Mouse (Mus musculus): ENCODE data around the gene Epb41l1. TPM values are rescaled to one million over a fixed set of nuclear protein-coding genes. Genes with fewer than 3 reads are reported as not detected.

Epb41l1 gene
- polyA plus RNA-seq, 1 experiment from 2014 or later = 2.1 TPM

GRCm38 (mm10) chr2:156470938-156471337 lies 50.2 kb downstream of the Epb41l1 start:
- 84% methylated on average over 7 of the region's 7 CpGs for WGBS
- Histone ChIP-seq H3K27ac (ENCODE audit: low read depth) (no peak overlapping the region), H3K4me3 (ENCODE audit: low read depth, low read length) (no peak overlapping the region), H3K4me2 (no peak overlapping the region), H3K9me3 (ENCODE audit: low read depth, low read length) (no peaks in the 10 kb centered on the region), H3K4me1 (ENCODE audit: insufficient read depth) (peaks cover 12% of the 10 kb centered on the region; the same call in 1 of the 2 replicates), H3K36me3 (ENCODE audit: insufficient read depth) (no peaks in the 10 kb centered on the region), H3K27me3 (ENCODE audit: insufficient read depth, low read length) (no peaks in the 10 kb centered on the region), H3K9ac (no peak overlapping the region)
- DNase-seq (no peak), ATAC-seq (ENCODE audit: insufficient read depth) (no peak)
- no peak for TF ChIP-seq CTCF (IDR thresholded peaks at IDR 0.05; ENCODE audit: low read depth)

GRCm38 (mm10) chr2:156472336-156472735 lies 51.6 kb downstream of the Epb41l1 start:
- 84% methylated on average over 8 of the region's 8 CpGs for WGBS
- no peak for TF ChIP-seq CTCF (IDR thresholded peaks at IDR 0.05; ENCODE audit: low read depth)
- peaks cover 12% of the 10 kb centered on the region; the same call in 1 of the 2 replicates for H3K4me1 ChIP-seq (ENCODE audit: insufficient read depth)
- H3K4me2 ChIP-seq = no peak overlapping the region
- no peak overlapping the region for H3K9ac ChIP-seq
- no peaks in the 10 kb centered on the region for H3K36me3 ChIP-seq (ENCODE audit: insufficient read depth)
- H3K27ac ChIP-seq (ENCODE audit: low read depth) = no peak overlapping the region
- no peaks in the 10 kb centered on the region for H3K9me3 ChIP-seq (ENCODE audit: low read depth, low read length)
- no peak for ATAC-seq (ENCODE audit: insufficient read depth)
- DNase-seq = no peak
- no peak overlapping the region for H3K4me3 ChIP-seq (ENCODE audit: low read depth, low read length)
- no peaks in the 10 kb centered on the region for H3K27me3 ChIP-seq (ENCODE audit: insufficient read depth, low read length)

- H3K9ac ChIP-seq = no peak overlapping the region
- no peak overlapping the region for H3K27ac ChIP-seq (ENCODE audit: low read depth)
- ATAC-seq (ENCODE audit: insufficient read depth) (no peak), DNase-seq (no peak)
- TF ChIP-seq CTCF (IDR thresholded peaks at IDR 0.05; ENCODE audit: low read depth) = no peak
- H3K4me1 ChIP-seq (ENCODE audit: insufficient read depth) = peaks cover 12% of the 10 kb centered on the region; the same call in 1 of the 2 replicates
- H3K27me3 ChIP-seq (ENCODE audit: insufficient read depth, low read length) = no peaks in the 10 kb centered on the region
- no peak overlapping the region for H3K4me3 ChIP-seq (ENCODE audit: low read depth, low read length)
- no peak overlapping the region for H3K4me2 ChIP-seq
- WGBS = 59% methylated on average over 8 of the region's 8 CpGs
- no peaks in the 10 kb centered on the region for H3K36me3 ChIP-seq (ENCODE audit: insufficient read depth)
- H3K9me3 ChIP-seq (ENCODE audit: low read depth, low read length) = no peaks in the 10 kb centered on the region
Measured at GRCm38 (mm10) chr2:156473696-156474095, 53.0 kb downstream of the Epb41l1 start.

- H3K27ac ChIP-seq (ENCODE audit: low read depth) = no peak overlapping the region
- no peaks in the 10 kb centered on the region for H3K36me3 ChIP-seq (ENCODE audit: insufficient read depth)
- 53% methylated on average over 3 of the region's 3 CpGs for WGBS
- ATAC-seq (ENCODE audit: insufficient read depth) (no peak), DNase-seq (peak; percentile 12)
- no peaks in the 10 kb centered on the region for H3K9me3 ChIP-seq (ENCODE audit: low read depth, low read length)
- H3K4me3 ChIP-seq (ENCODE audit: low read depth, low read length) = no peak overlapping the region
- no peaks in the 10 kb centered on the region for H3K27me3 ChIP-seq (ENCODE audit: insufficient read depth, low read length)
- TF ChIP-seq CTCF (IDR thresholded peaks at IDR 0.05; ENCODE audit: low read depth) = no peak
- H3K4me1 ChIP-seq (ENCODE audit: insufficient read depth) = peaks cover 12% of the 10 kb centered on the region; the same call in 1 of the 2 replicates
- no peak overlapping the region for H3K9ac ChIP-seq
- no peak overlapping the region for H3K4me2 ChIP-seq
Measured at GRCm38 (mm10) chr2:156474111-156474510, 53.4 kb downstream of the Epb41l1 start.

- peaks cover 12% of the 10 kb centered on the region; the same call in 1 of the 2 replicates for H3K4me1 ChIP-seq (ENCODE audit: insufficient read depth)
Measured at GRCm38 (mm10) chr2:156474891-156475284, 54.2 kb downstream of the Epb41l1 start.

GRCm38 (mm10) chr2:156475285-156476110 lies 54.8 kb downstream of the Epb41l1 start:
- ATAC-seq (ENCODE audit: insufficient read depth) (peak; percentile 85), DNase-seq (peak; percentile 80)
- Histone ChIP-seq H3K27me3 (ENCODE audit: insufficient read depth, low read length) (no peaks in the 10 kb centered on the region), H3K4me2 (peak overlapping the region; percentile 88), H3K9ac (peak overlapping the region; percentile 82), H3K36me3 (ENCODE audit: insufficient read depth) (no peaks in the 10 kb centered on the region), H3K4me3 (ENCODE audit: low read depth, low read length) (peak overlapping the region; percentile 64), H3K9me3 (ENCODE audit: low read depth, low read length) (no peaks in the 10 kb centered on the region), H3K27ac (ENCODE audit: low read depth) (peak overlapping the region; percentile 89), H3K4me1 (ENCODE audit: insufficient read depth) (peaks cover 12% of the 10 kb centered on the region; the same call in 1 of the 2 replicates)
- WGBS = under 1% methylated on average over 62 of the region's 80 CpGs
- TF ChIP-seq CTCF (IDR thresholded peaks at IDR 0.05; ENCODE audit: low read depth) = no peak

More at GRCm38 (mm10) chr2:156474891-156475284, 54.2 kb downstream of the Epb41l1 start:
- H3K27me3 ChIP-seq (ENCODE audit: insufficient read depth, low read length) = no peaks in the 10 kb centered on the region
- peak overlapping the region; percentile 82 for H3K9ac ChIP-seq
- TF ChIP-seq CTCF (IDR thresholded peaks at IDR 0.05; ENCODE audit: low read depth) = no peak
- H3K9me3 ChIP-seq (ENCODE audit: low read depth, low read length) = no peaks in the 10 kb centered on the region
- H3K4me3 ChIP-seq (ENCODE audit: low read depth, low read length) = peak overlapping the region; percentile 64
- H3K36me3 ChIP-seq (ENCODE audit: insufficient read depth) = no peaks in the 10 kb centered on the region
- H3K4me2 ChIP-seq = peak overlapping the region; percentile 88
- peak overlapping the region; percentile 89 for H3K27ac ChIP-seq (ENCODE audit: low read depth)
- WGBS = 19% methylated on average over 12 of the region's 12 CpGs
- ATAC-seq (ENCODE audit: insufficient read depth) (peak; percentile 60), DNase-seq (peak; percentile 73)

GRCm38 (mm10) chr2:156476111-156476747 lies 55.5 kb downstream of the Epb41l1 start:
- WGBS = 18% methylated on average over 8 of the region's 8 CpGs
- no peak for TF ChIP-seq CTCF (IDR thresholded peaks at IDR 0.05; ENCODE audit: low read depth)
- ATAC-seq (ENCODE audit: insufficient read depth) = 0 out of 2 replicates have a peak, but pooled peaks have one; percentile 2

More at GRCm38 (mm10) chr2:156476111-156476747, 55.5 kb downstream of the Epb41l1 start:
- H3K4me2 ChIP-seq = peak overlapping the region; percentile 88
- peak overlapping the region; percentile 64 for H3K4me3 ChIP-seq (ENCODE audit: low read depth, low read length)
- H3K27me3 ChIP-seq (ENCODE audit: insufficient read depth, low read length) = no peaks in the 10 kb centered on the region
- H3K27ac ChIP-seq (ENCODE audit: low read depth) = peak overlapping the region; percentile 89; the same call in 1 of the 2 replicates
- DNase-seq = no peak
- H3K4me1 ChIP-seq (ENCODE audit: insufficient read depth) = peaks cover 12% of the 10 kb centered on the region; the same call in 1 of the 2 replicates
- H3K9ac ChIP-seq = peak overlapping the region; percentile 82
- no peaks in the 10 kb centered on the region for H3K9me3 ChIP-seq (ENCODE audit: low read depth, low read length)
- H3K36me3 ChIP-seq (ENCODE audit: insufficient read depth) = no peaks in the 10 kb centered on the region

Measured in lung, embryonic 14.5 days (tissue).